Mouse (Mus musculus) stomach, embryonic 14.5 days (tissue): ENCODE results near the gene Adgrg2. TPM values are rescaled to one million over a fixed set of nuclear protein-coding genes. Genes with fewer than 3 reads are reported as not detected.

Source experiments
- ATAC-seq: fragments of 200-750 bp; cut with Nextera tagmentation; 2 replicates; pipeline ENCODE4 v1.8.0; 2017; ENCODE audit warnings: low read depth, moderate TSS enrichment; ENCODE audit not compliant: insufficient number of reproducible peaks, insufficient read depth, low FRiP score
- H3K27ac ChIP-seq: fragments of 300-500 bp; sonication (generic); 2 replicates; pipeline ENCODE4 v1.5.1; 2014; ENCODE audit warnings: mild to moderate bottlenecking, low read length, moderate library complexity, mixed read lengths
- H3K27me3 ChIP-seq: fragments of 300-500 bp; sonication (generic); 2 replicates; pipeline ENCODE4 v1.6.1; 2014; ENCODE audit warnings: low read length, control low read depth, mixed read lengths; ENCODE audit not compliant: control insufficient read depth, insufficient read depth
- H3K36me3 ChIP-seq: fragments of 300-500 bp; sonication (generic); 2 replicates; pipeline ENCODE4 v1.6.1; 2014; ENCODE audit warnings: mild to moderate bottlenecking, control low read depth, low read length, moderate library complexity, mixed read lengths; ENCODE audit not compliant: control insufficient read depth, insufficient read depth
- H3K4me1 ChIP-seq: fragments of 300-500 bp; sonication (generic); 2 replicates; pipeline ENCODE4 v1.6.1; 2014; ENCODE audit warnings: low read length, control low read depth, mixed read lengths; ENCODE audit not compliant: control insufficient read depth, insufficient read depth
- H3K4me2 ChIP-seq: fragments of 300-500 bp; sonication (generic); replicated peaks from 2 replicates; pipeline ENCODE4 v1.6.1; 2014; ENCODE audit warnings: low read depth, low read length, control low read depth
- H3K4me3 ChIP-seq: fragments of 300-500 bp; sonication (generic); 2 replicates; pipeline ENCODE4 v1.5.1; 2014; ENCODE audit warnings: low read depth, low read length, control low read depth
- H3K9ac ChIP-seq: fragments of 300-500 bp; sonication (generic); replicated peaks from 2 replicates; pipeline ENCODE4 v1.6.1; 2014; ENCODE audit warnings: low read depth, mild to moderate bottlenecking, control low read depth, low read length, moderate library complexity, mixed read lengths
- H3K9me3 ChIP-seq: fragments of 300-500 bp; sonication (generic); 2 replicates; pipeline ENCODE4 v1.6.1; 2016; ENCODE audit warnings: low read depth, low read length, control low read depth; ENCODE audit not compliant: control insufficient read depth
- WGBS: fragments of 180-500 bp; shearing (Covaris S2); extraction: QIAGEN DNeasy Blood & Tissue Kit; methylation state at CpG from one replicate; pipeline ENCODE4 v1.1.7; 2014; 5-methylcytosine and 5-hydroxymethylcytosine counted together
- polyA plus RNA-seq: library from polyadenylated mRNA; unstranded; fragments of >200 nt; fragmentation: Nextera tagmentation; extraction: Ambion mirVana; gene quantifications from 2 replicates; pipeline ENCODE4 v1.2.1, GENCODE M21; 2014

Gene Adgrg2
- polyA plus RNA-seq, 1 experiment from 2014 or later = 2.9 TPM

- H3K9ac ChIP-seq = no peak overlapping the region
- H3K9me3 ChIP-seq = no peaks in the 10 kb centered on the region
- no peaks in the 10 kb centered on the region for H3K36me3 ChIP-seq
- H3K4me3 ChIP-seq = no peak overlapping the region
- ATAC-seq = no peak
- H3K4me1 ChIP-seq = no peaks in the 10 kb centered on the region
- 79% methylated on average over 1 of the region's 1 CpGs for WGBS
- H3K27me3 ChIP-seq = no peaks in the 10 kb centered on the region
- no peak overlapping the region for H3K27ac ChIP-seq
- no peak overlapping the region for H3K4me2 ChIP-seq
Observed at GRCm38 (mm10) chrX:160423737-160424136, 33.2 kb downstream of the Adgrg2 start.

DNA sequence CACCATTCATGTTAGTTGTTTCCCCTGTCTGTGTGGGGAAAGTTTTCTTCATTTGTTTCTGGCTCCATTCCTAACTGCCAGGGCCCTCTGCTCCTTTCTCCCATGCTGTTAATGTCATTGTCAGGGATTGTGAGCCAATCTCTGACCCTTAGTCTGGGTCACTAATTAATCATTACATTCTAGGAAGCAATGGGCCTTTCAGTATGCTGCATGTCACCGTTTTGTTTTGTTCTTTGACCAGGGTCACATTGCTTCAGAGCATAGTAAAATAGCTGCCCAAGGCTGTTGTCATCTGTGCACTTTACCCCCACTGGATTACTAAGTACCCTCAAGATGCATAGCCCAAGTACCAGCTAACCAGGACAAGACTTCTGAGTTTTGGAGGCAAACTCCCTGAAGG lies 36.0 kb downstream of the Adgrg2 start:
- H3K4me2 ChIP-seq = no peak overlapping the region
- H3K27ac ChIP-seq = no peak overlapping the region
- H3K4me3 ChIP-seq = no peak overlapping the region
- ATAC-seq = no peak
- no peaks in the 10 kb centered on the region for H3K4me1 ChIP-seq
- 34% methylated on average over 1 of the region's 1 CpGs for WGBS
- H3K36me3 ChIP-seq = no peaks in the 10 kb centered on the region
- H3K9ac ChIP-seq = no peak overlapping the region
- H3K27me3 ChIP-seq = no peaks in the 10 kb centered on the region
- H3K9me3 ChIP-seq = no peaks in the 10 kb centered on the region

DNA sequence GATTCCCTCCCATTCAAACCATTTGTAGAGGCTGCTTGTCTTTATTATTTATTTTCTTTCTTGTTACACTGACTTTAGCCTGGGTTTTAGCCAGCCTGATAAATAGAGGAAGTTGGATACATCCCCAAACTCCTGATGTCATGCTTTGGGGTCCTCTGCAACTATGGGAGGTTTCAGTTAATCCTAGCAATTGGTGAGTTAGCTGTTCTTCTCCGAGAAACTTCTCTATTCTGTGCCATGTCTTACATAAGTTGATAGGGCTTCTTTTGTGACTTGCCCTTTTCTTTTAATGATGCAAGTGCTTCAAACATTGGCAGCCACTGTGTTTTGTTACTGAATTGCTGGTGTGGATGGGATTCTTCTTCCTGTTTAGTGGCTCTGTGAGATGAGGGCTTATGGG lies 36.4 kb downstream of the Adgrg2 start:
- Histone ChIP-seq H3K9me3 (no peaks in the 10 kb centered on the region), H3K4me3 (no peak overlapping the region), H3K4me1 (no peaks in the 10 kb centered on the region), H3K27ac (no peak overlapping the region), H3K4me2 (no peak overlapping the region), H3K27me3 (no peaks in the 10 kb centered on the region), H3K9ac (no peak overlapping the region), H3K36me3 (no peaks in the 10 kb centered on the region)
- WGBS = 70% methylated on average over 1 of the region's 1 CpGs
- no peak for ATAC-seq

- Histone ChIP-seq H3K4me2 (no peak overlapping the region), H3K27me3 (no peaks in the 10 kb centered on the region), H3K4me3 (no peak overlapping the region), H3K4me1 (no peaks in the 10 kb centered on the region), H3K27ac (no peak overlapping the region), H3K9ac (no peak overlapping the region), H3K9me3 (no peaks in the 10 kb centered on the region), H3K36me3 (no peaks in the 10 kb centered on the region)
- ATAC-seq = no peak
- 84% methylated on average over 7 of the region's 7 CpGs for WGBS
Observed at GRCm38 (mm10) chrX:160432192-160432591, 41.7 kb downstream of the Adgrg2 start.

DNA sequence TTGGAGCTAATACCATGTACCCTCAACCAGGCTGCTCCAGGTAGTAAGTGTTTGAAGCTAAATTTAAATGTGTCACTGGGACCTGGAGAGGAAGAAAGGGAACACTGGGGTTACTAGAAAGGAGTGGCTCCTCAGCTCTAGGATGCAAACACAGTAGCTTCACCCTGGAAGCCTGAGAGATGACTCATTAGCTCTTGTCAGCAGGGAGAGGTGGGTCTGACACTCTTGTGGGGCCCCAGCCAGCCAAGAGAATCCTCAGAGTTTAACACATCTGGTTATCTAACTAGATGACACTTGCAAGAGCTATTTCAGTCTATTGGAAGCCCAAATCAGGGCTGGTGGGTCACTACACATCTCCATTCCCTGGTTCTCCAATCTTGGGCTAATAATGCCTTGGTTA lies 50.8 kb downstream of the Adgrg2 start:
- ATAC-seq = no peak
- no peaks in the 10 kb centered on the region for H3K27me3 ChIP-seq
- no peak overlapping the region for H3K4me3 ChIP-seq
- H3K9me3 ChIP-seq = no peaks in the 10 kb centered on the region
- H3K4me1 ChIP-seq = no peaks in the 10 kb centered on the region
- H3K4me2 ChIP-seq = no peak overlapping the region
- no peak overlapping the region for H3K9ac ChIP-seq
- no peak overlapping the region for H3K27ac ChIP-seq
- no peaks in the 10 kb centered on the region for H3K36me3 ChIP-seq

DNA sequence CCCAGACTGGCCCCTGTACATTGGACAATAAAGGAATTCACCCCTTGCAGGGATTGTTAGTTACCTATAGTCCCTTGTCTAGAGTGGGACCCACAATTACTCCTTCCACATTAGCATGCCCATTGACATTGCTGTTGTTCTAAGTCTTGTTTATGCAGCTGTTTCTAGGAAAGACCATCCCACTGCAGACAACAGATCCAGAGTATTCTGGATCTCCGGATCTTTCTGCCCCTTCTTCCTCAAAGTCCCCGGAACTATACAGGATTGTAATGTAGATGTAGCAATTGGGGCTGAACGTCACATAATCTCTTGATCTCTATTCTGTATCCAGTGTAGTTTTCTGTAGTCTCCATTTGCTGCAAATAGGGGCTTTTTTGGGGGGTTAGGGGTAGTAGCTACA lies 57.9 kb downstream of the Adgrg2 start:
- Histone ChIP-seq H3K9ac (no peak overlapping the region), H3K9me3 (no peaks in the 10 kb centered on the region), H3K36me3 (no peaks in the 10 kb centered on the region), H3K27me3 (no peaks in the 10 kb centered on the region), H3K4me1 (no peaks in the 10 kb centered on the region), H3K27ac (no peak overlapping the region), H3K4me2 (no peak overlapping the region), H3K4me3 (no peak overlapping the region)
- 89% methylated on average over 3 of the region's 3 CpGs for WGBS
- ATAC-seq = no peak

DNA sequence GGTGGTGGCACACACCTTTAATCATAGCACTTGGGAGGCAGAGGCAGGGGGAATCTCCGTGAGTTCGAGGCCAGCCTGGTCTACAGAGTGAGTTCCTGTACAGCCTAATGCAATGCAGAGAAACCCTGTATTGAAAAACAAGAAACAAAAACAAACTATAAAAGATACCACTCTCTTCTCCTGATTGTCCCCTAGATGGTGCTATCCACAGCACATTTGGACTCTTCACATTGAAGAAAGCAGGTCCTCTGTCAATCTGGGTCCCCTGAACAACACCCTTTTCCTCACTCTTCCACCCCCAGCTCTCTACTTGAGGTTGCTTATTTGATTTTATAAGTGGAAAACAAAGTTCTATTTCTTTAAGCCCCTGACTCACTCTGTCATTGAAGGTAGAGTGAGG lies 58.9 kb downstream of the Adgrg2 start:
- H3K4me3 ChIP-seq = no peak overlapping the region
- H3K4me2 ChIP-seq = no peak overlapping the region
- H3K4me1 ChIP-seq = no peaks in the 10 kb centered on the region
- ATAC-seq = no peak
- H3K9me3 ChIP-seq = no peaks in the 10 kb centered on the region
- H3K9ac ChIP-seq = no peak overlapping the region
- WGBS = 83% methylated on average over 2 of the region's 2 CpGs
- H3K27me3 ChIP-seq = no peaks in the 10 kb centered on the region
- no peak overlapping the region for H3K27ac ChIP-seq
- H3K36me3 ChIP-seq = no peaks in the 10 kb centered on the region

DNA sequence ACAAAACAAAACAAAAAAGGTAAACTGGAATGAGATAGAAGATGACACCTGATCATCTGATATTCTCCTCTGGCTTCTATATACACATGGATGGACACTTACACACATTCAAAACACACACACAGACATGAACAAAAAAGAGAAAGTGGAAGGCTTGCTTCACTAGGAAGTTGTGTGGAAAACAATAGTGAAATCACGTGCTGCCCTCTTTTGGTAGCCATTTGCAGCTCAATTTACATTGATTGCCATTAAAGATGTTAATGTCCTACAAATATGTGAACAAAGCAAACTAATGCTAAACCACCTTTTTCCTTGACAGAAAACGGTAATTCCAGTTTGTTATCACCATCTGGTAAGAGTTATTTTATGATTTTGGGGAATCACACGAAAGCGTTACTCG lies 65.2 kb downstream of the Adgrg2 start:
- H3K27me3 ChIP-seq = no peaks in the 10 kb centered on the region

GRCm38 (mm10) chrX:160471257-160471786 lies 80.8 kb downstream of the Adgrg2 start:
- ATAC-seq = no peak
- Histone ChIP-seq H3K4me2 (no peak overlapping the region), H3K9me3 (no peaks in the 10 kb centered on the region), H3K4me1 (no peaks in the 10 kb centered on the region), H3K36me3 (no peaks in the 10 kb centered on the region), H3K27me3 (no peaks in the 10 kb centered on the region), H3K9ac (no peak overlapping the region), H3K27ac (no peak overlapping the region), H3K4me3 (no peak overlapping the region)
- 71% methylated on average over 3 of the region's 3 CpGs for WGBS

More for the DNA sequence above, 65.2 kb downstream of the Adgrg2 start:
- no peak for ATAC-seq
- Histone ChIP-seq H3K36me3 (no peaks in the 10 kb centered on the region), H3K9me3 (no peaks in the 10 kb centered on the region), H3K9ac (no peak overlapping the region), H3K27ac (no peak overlapping the region), H3K4me1 (no peaks in the 10 kb centered on the region), H3K4me2 (no peak overlapping the region), H3K4me3 (no peak overlapping the region)
- 77% methylated on average over 5 of the region's 5 CpGs for WGBS
